Mouse (Mus musculus) heart, postnatal 0 days (tissue): ENCODE measurements around the gene Nup35.

Experiments
- CTCF ChIP-seq: IDR thresholded peaks from 2 replicates; pipeline ENCODE4 v1.5.1; 2016; ENCODE audit warnings: antibody characterized with exemption, control low read depth, low read depth
- EP300 ChIP-seq: IDR thresholded peaks from 2 replicates; pipeline ENCODE4 v1.6.1; 2016; ENCODE audit warnings: antibody characterized with exemption, low read depth

GRCm38 (mm10) chr2:80579253-80579891, 37.7 kb upstream of the Nup35 start:
- TF ChIP-seq EP300 = no peak
- TF ChIP-seq CTCF = no peak
